Mouse (Mus musculus) heart, adult 11 months (tissue): Measurements from ENCODE around the gene Nmrk2.
"Not testable (repeated sequence)": the region's sequence is repeated elsewhere in the genome, so short reads cannot be mapped to it uniquely, and the experiment has no call there.

Source experiments
- DNase-seq: peaks from one replicate; pipeline ENCODE4 v3.0.0; 2022

The Nmrk2 gene

DNA sequence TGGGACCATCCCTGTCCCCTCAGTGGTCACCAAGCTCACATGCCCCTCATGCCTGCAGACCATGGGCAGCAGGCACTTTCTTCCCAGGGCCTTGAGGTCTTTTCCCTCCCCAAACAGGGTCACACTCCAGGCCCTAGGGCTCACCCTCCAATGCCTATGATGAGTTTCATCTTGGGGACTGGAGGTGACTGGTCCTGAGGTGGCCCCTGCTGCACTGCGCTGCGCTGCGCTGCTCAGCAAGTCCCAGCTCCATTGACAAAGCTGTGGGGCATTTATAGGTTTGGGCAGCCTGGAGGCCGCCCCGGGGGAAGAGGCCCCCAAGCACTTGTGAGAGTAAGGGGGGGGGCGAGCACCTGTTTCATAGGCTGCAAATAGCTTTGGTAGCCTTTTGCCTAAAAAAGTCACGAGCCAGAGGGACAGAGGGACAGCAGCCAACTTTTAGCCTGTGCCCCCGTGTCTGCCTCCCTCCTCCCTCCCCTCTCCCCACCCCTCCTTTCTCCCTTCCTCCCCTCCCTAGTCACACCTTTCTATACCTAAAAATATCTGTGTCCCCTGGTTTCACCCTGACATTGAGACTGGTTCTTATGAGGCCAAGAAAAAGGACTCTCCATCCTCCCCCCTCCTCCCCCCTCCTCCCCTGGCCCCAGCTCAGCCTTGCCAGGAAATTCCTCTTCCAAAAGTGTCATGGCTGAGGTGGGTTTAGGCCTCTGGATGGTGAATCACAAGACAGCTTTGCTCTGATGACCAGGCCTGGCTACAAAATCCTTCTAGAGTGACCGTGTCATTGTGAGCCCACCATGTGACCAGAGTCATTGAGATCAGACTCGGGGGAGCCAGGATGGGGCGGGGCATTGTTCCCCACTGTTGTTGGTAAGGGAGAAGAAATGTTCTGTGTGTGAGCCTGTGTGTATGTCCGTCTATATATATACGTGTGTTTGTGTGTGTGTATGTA, at the start of gene Nmrk2:
Nmrk2 (minus strand) TSS at position 245 of the 952 bp plus-strand sequence.
- peak; percentile 98 for DNase-seq

DNA sequence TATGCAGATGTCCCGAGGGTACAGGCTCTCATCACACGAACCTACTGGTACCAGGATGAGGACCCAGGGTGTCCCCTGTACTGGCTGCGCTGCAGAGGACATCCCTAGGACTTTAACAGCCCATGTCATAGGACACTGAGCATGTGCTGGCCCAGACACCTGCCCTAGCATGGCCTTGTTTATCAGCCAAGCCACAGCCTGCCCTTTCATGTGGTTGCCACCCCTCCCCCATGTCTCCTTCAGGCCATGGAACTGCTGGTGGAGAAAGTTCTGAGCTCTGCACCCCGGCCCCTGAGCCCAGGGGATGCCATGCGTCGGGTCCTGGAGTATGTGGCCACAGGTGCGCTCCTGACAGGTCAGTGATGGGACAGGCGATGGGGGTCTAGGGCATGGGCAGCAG, 47.6 kb upstream of the Nmrk2 start:
- no peak for DNase-seq

GRCm38 (mm10) chr10:81247804-81248203, 46.0 kb upstream of the Nmrk2 start:
- no peak for DNase-seq

DNA sequence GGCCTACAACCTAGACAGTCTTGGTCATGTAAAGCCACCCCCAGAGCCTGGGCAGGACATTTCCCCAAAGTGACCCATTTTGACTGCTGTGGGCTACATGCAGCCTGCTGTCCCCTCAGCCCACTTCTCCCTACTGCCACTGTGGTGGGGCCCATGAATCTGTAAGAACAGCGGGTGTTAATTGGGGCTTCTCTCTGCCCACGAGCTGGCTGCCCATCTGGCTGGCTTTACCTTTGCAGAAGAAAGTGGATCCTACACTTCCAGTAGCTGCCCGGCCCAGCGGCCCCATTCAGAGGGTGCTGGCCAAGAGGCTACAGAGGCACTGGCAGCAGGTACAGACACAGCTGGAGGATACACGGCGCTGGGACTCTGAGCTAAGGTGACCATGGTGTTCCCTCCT, 43.3 kb upstream of the Nmrk2 start:
- no peak for DNase-seq

- peak; percentile 95 for DNase-seq
Observed at GRCm38 (mm10) chr10:81244595-81244994, 42.7 kb upstream of the Nmrk2 start.

GRCm38 (mm10) chr10:81244146-81244545, 42.3 kb upstream of the Nmrk2 start:
- DNase-seq: peak; percentile 91

- DNase-seq: no peak
Observed at GRCm38 (mm10) chr10:81242021-81242420, 40.2 kb upstream of the Nmrk2 start.

DNA sequence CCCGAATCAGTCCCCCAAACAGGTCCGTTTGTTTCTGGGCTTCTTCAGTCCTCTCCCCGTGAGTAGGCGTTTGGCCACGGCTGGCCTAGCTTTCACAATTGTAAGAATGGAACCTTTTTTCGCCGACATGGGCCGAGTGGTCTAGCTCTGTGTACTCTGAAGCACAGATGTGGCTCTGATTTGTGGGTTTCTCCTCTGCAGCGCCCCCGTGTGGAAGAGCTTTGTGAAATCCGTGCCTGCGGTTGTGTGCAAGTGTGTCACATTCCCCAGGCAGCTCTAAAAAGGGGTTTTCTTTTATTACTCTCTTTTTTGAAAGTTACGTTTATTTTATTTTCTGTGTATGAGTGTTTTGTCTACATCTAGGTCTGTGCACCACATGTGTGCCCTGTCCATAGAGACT, 39.0 kb upstream of the Nmrk2 start:
- no peak for DNase-seq

GRCm38 (mm10) chr10:81238618-81239017, 36.8 kb upstream of the Nmrk2 start:
- no peak for DNase-seq

GRCm38 (mm10) chr10:81236471-81237268, 34.8 kb upstream of the Nmrk2 start:
- DNase-seq: peak; percentile 90

GRCm38 (mm10) chr10:81234206-81234605, 32.4 kb upstream of the Nmrk2 start:
- no peak for DNase-seq

DNA sequence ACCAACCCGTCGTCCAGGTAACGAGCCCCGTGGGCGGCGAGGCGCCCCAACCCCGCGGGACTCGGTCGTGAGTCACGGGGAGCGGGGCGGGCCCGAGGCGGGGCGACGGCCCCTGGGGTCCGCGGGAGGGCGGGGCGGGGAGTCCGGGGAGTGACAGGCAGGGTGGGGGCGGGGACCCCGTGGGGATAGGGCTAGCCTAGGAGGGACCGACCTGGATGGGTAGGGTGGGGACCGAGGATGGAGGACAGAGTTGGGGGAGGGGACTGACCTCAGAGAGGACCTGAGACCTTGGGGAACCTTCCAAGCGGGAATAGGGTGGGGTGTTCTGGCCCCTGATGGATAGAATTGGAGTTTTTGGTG, 31.4 kb upstream of the Nmrk2 start:
- no peak for DNase-seq

- DNase-seq: peak; percentile 98
Observed at GRCm38 (mm10) chr10:81232580-81233225, 30.9 kb upstream of the Nmrk2 start, which contains the start of gene Zfr2. Gene Zfr2, plus strand, starts transcription at chr10:81233155.

- no peak for DNase-seq
Observed at GRCm38 (mm10) chr10:81231436-81231835, 29.6 kb upstream of the Nmrk2 start.

DNA sequence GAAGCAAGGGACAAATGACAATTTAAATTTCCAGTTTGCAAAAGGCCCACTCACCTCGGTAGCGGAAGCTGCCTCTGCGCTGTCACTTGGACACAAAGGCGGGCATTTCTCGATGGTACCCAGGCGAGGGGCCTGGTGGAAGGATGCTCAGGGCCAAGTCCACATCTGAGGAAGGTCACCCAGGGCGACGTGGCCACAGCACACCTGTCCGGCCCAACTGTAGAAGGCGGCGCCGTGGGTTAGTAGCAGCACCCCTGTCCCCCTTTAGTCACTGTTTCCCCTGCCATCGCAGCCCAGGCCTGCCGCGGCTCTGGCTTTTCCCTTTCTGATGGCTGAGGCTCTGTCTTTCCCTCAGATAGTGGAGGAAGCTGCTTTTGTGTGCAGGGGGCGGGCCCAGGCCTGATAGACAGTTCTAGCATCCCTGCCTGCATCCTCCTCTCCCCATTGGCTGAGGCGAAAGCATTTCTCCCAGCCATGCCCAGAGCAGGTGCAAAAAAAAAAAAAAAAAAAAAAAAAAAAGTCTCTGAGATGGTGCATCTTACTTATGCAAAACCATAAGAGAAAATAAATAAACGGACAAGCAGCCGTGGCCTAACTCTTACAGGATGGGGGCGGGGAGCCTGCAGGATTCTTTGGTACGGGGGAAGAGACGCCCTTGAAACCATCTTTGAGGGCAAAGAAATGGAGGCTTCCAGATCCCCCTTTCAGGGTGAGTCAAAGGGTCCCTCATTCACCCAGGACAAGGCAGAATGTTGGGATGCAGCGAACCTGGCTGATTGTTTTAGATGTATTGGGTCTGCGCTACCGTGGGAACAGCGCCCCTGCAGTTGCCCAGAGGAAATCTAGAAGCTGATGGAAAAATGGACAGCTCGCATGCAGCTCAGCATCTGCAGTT, 28.8 kb upstream of the Nmrk2 start, which contains the start of gene Atcay:
Atcay (minus strand) TSS at position 396 of the 895 bp plus-strand sequence.
- DNase-seq: no peak

- DNase-seq: no peak
Observed at GRCm38 (mm10) chr10:81229735-81230437, 28.0 kb upstream of the Nmrk2 start.

DNA sequence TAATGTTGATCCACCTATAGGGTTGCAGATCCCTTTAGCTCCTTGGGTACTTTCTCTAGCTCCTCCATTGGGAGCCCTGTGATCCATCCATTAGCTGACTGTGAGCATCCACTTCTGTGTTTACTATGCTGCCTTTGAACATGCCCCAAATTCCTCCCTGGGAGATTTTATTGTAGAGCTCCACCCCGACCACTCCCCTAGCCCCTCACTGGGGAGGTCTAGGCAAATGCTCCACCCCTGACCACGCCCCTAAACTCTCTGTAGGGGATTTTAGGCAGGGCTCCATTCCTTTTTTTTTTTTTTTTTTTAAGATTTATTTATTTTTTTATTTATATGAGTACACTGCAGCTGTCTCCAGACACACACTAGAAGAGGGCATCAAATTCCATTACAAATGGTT, 21.9 kb upstream of the Nmrk2 start:
- DNase-seq: not testable (repeated sequence)

DNA sequence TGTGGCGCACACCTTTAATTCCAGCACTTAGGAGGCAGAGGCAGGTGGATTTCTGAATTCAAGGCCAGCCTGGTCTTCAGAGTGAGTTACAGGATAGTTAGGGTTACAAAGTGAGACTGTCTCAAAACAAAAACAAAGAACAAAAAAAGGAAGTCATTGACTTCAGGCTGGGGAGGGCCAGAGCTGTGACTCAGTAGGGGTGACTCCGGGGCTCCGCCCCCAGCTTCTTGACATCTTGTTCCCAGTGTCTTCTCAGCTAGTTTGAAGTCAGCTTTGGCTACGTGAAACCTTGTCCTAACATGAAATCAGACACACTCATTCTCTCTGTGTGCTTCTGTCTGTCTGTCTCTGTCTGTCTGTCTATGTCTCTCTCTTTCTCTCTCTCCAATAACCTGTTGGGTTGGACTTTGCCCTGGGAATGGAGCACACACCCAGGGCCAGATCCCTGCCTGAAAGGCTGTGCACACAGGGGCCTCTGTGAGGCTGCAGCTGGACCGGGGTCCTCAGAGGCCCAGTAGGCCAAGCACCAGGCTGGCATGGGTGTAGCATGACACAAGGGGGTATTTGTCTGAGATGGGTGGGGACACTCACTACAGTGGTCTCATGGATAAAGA, 19.7 kb upstream of the Nmrk2 start:
- DNase-seq: no peak

GRCm38 (mm10) chr10:81217964-81218363, 16.1 kb upstream of the Nmrk2 start:
- peak; percentile 92 for DNase-seq

GRCm38 (mm10) chr10:81217267-81217666, 15.4 kb upstream of the Nmrk2 start:
- DNase-seq: not testable (repeated sequence)

DNA sequence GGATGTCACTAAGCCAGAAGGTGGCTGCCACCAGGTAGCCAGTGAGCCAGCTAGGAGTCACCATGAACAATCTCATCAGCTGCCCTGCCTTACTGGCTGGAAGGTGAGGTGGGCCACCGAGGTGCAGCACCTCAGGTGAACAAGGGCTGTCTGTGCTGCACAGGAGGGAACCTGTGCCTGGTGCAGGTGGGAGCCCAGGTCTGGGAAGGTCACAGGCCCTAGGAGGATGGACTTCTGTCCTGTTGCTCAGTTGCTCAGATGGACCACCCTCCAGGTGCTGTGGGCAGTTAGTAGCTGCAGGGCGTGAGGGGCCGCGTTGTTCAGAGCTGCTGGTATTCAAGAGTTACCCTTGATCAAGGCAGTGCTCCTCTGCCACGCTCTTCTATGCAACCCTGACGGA, 15.0 kb upstream of the Nmrk2 start:
- DNase-seq: peak; percentile 90
